Mouse (Mus musculus) cerebellum, adult 2 months (tissue): ENCODE measurements at regions not wholly inside any gene's neighbourhood (a gene's known extent, or its start where the extent isn't known, plus 50 kb on each side); places are given as distances from the start of the nearest gene placed in this dataset.

ENCODE experiments used
- DNase-seq, 2 experiments: peaks; one replicate each; pipeline ENCODE4 v3.0.0; 2021
- H3K27ac ChIP-seq: fragments of 200-500 bp; 2 replicates; pipeline ENCODE4 v1.5.1; 2012; ENCODE audit warnings: low read length, control low read depth, inconsistent platforms; ENCODE audit not compliant: insufficient read depth
- H3K27me3 ChIP-seq: fragments of 200-500 bp; 2 replicates; pipeline ENCODE4 v1.6.1; 2012; ENCODE audit warnings: inconsistent platforms, mild to moderate bottlenecking, low read length, moderate library complexity; ENCODE audit not compliant: control insufficient read depth, insufficient read depth
- H3K4me1 ChIP-seq: fragments of 200-500 bp; 2 replicates; pipeline ENCODE4 v1.6.1; 2011; ENCODE audit warnings: low read length; ENCODE audit not compliant: control insufficient read depth, insufficient read depth
- H3K4me3 ChIP-seq: fragments of 200-500 bp; replicated peaks from 2 replicates; pipeline ENCODE3; 2011; ENCODE audit warnings: mild to moderate bottlenecking, low read depth, low read length, control low read depth; ENCODE audit not compliant: insufficient read depth
- CTCF ChIP-seq: fragments of 200-500 bp; IDR thresholded peaks from 2 replicates; pipeline ENCODE4 v1.5.1; 2011; ENCODE audit warnings: low read depth, mild to moderate bottlenecking, control low read depth, low read length, moderate library complexity, borderline replicate concordance; ENCODE audit not compliant: insufficient read depth
- POLR2A ChIP-seq: fragments of 200-500 bp; IDR thresholded peaks from 2 replicates; pipeline ENCODE4 v1.6.1; 2011; ENCODE audit warnings: low read length, control low read depth, borderline replicate concordance; ENCODE audit not compliant: insufficient read depth
- WGBS: fragments of 180-500 bp; shearing (Covaris S2); methylation state at CpG from one replicate; pipeline ENCODE4 v1.1.7; 2018; 5-methylcytosine and 5-hydroxymethylcytosine counted together

- H3K27ac ChIP-seq, result no peak overlapping the region
- 58% methylated on average over 19 of the region's 19 CpGs for WGBS
- H3K27me3 ChIP-seq, result no peaks in the 10 kb centered on the region
- TF ChIP-seq POLR2A (no peak), CTCF (no peak)
- H3K4me3 ChIP-seq, result no peak overlapping the region
- H3K4me1 ChIP-seq, result no peaks in the 10 kb centered on the region
- DNase-seq, result no peak
Measured at GRCm38 (mm10) chr12:110020541-110021470, 258.1 kb upstream of the Dio3 start.

- Histone ChIP-seq H3K27me3 (no peaks in the 10 kb centered on the region), H3K27ac (no peak overlapping the region), H3K4me1 (no peaks in the 10 kb centered on the region), H3K4me3 (no peak overlapping the region)
- no peak for DNase-seq
- TF ChIP-seq CTCF (no peak), POLR2A (no peak)
- WGBS, result 89% methylated on average over 12 of the region's 12 CpGs
Measured at GRCm38 (mm10) chr12:110021690-110022089, 257.2 kb upstream of the Dio3 start.

- no peak overlapping the region for H3K4me3 ChIP-seq
- no peaks in the 10 kb centered on the region for H3K4me1 ChIP-seq
- no peak overlapping the region for H3K27ac ChIP-seq
- TF ChIP-seq CTCF (no peak), POLR2A (no peak)
- no peaks in the 10 kb centered on the region for H3K27me3 ChIP-seq
- no peak for DNase-seq
- 71% methylated on average over 6 of the region's 6 CpGs for WGBS
Measured at GRCm38 (mm10) chr12:110022631-110023030, 256.2 kb upstream of the Dio3 start.

- no peak for DNase-seq
- Histone ChIP-seq H3K27me3 (no peaks in the 10 kb centered on the region), H3K4me1 (no peaks in the 10 kb centered on the region), H3K27ac (no peak overlapping the region), H3K4me3 (no peak overlapping the region)
- WGBS, result 56% methylated on average over 11 of the region's 11 CpGs
- TF ChIP-seq CTCF (no peak), POLR2A (no peak)
Measured at GRCm38 (mm10) chr12:110023192-110024101, 255.4 kb upstream of the Dio3 start.

GRCm38 (mm10) chr12:110024295-110024694 lies 254.6 kb upstream of the Dio3 start:
- no peak for DNase-seq
- no peak for TF ChIP-seq CTCF
- TF ChIP-seq POLR2A, result no peak
- H3K27me3 ChIP-seq, result no peaks in the 10 kb centered on the region
- H3K4me1 ChIP-seq, result no peaks in the 10 kb centered on the region
- 89% methylated on average over 9 of the region's 9 CpGs for WGBS
- no peak overlapping the region for H3K4me3 ChIP-seq
- H3K27ac ChIP-seq, result no peak overlapping the region

- WGBS, result 90% methylated on average over 7 of the region's 7 CpGs
- DNase-seq, result no peak
- no peaks in the 10 kb centered on the region for H3K4me1 ChIP-seq
- H3K27me3 ChIP-seq, result no peaks in the 10 kb centered on the region
- no peak overlapping the region for H3K27ac ChIP-seq
- no peak overlapping the region for H3K4me3 ChIP-seq
- TF ChIP-seq POLR2A, result no peak
- no peak for TF ChIP-seq CTCF
Measured at GRCm38 (mm10) chr12:110025171-110025570, 253.7 kb upstream of the Dio3 start.

- DNase-seq, result no peak
- TF ChIP-seq POLR2A (no peak), CTCF (no peak)
- Histone ChIP-seq H3K4me1 (no peaks in the 10 kb centered on the region), H3K4me3 (no peak overlapping the region), H3K27me3 (no peaks in the 10 kb centered on the region), H3K27ac (no peak overlapping the region)
- 43% methylated on average over 11 of the region's 11 CpGs for WGBS
Measured at GRCm38 (mm10) chr12:110026033-110026750, 252.7 kb upstream of the Dio3 start.
